Mouse (Mus musculus) G1E (cell line): ENCODE data around the gene 1700016H13Rik.

ENCODE experiments used
- CTCF ChIP-seq: IDR thresholded peaks from 2 replicates; pipeline ENCODE4 v1.5.1; 2012; ENCODE audit warnings: low read depth, low read length, inconsistent platforms, mixed read lengths
- GATA1 ChIP-seq: IDR thresholded peaks from 2 replicates; pipeline ENCODE4 v1.6.1; 2012; ENCODE audit warnings: borderline replicate concordance, low read length, inconsistent platforms, mixed read lengths
- TAL1 ChIP-seq: conservative IDR thresholded peaks from 2 replicates; pipeline ENCODE4 v1.6.1; 2012; ENCODE audit warnings: low read depth, low read length, inconsistent platforms, mixed read lengths

DNA sequence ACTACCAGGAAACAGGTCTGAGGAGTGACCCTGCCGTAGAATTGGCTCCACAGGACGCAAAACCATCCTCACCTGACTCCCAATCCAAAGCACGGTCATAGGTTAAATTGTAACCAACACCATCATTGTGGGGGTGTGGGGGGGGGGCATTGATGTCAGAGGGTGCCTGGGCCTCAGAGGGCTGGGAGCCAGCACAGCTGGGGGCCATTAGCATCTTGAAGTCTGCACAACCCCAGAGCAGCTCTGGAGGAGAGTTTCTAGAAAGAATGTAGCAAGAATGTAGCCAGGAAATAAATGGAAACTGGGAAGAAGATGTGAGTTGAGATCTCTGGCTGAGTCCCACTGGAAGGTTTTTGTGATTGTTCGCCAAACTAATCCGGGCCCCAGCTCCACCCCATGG is 56.9 kb downstream of the 1700016H13Rik start:
- TF ChIP-seq CTCF, result no peak
- no peak for TF ChIP-seq GATA1
- TF ChIP-seq TAL1, result no peak
